ENCODE assay signal across 10 mouse cellular contexts in genomic region chr5:112427283-112427682, GRCm38 (mm10). TPM values are rescaled to one million over a fixed set of nuclear protein-coding genes. Genes with fewer than 3 reads are reported as not detected.
A peak's percentile ranks its signal among the peaks of the same experiment; 100 is the strongest.
DNase-seq lines count a peak whose midpoint lies in the region; ATAC-seq lines count a peak whose summit lies in the region.
"Had no signal": no experiment of that assay in that cellular context is flagged by ENCODE, and none has a peak within 500 bp of the region (broad histone marks: within the 10 kb centered on the region; RNA-seq: fewer than 3 reads in every experiment).

No protein-coding gene starts in this region.

- no peak overlapping the region for H3K9ac ChIP-seq in lung, embryonic 16.5 days (ENCODE audit: low read length)
- H3K9ac ChIP-seq: neural tube, embryonic 13.5 days had no signal

- H3K9me3 ChIP-seq in lung, embryonic 16.5 days (ENCODE audit: control insufficient read depth, low read length), result no peaks in the 10 kb centered on the region
- H3K9me3 ChIP-seq: neural tube, embryonic 13.5 days had no signal

- H3K4me3 ChIP-seq in lung, embryonic 16.5 days (ENCODE audit: low read length), result no peak overlapping the region
- H3K4me3 ChIP-seq: neural tube, embryonic 13.5 days had no signal

- peaks cover 6% of the 10 kb centered on the region for H3K27me3 ChIP-seq in lung, embryonic 16.5 days (ENCODE audit: control insufficient read depth, insufficient read depth, low read depth, low read length)

- no peak overlapping the region for H3K4me2 ChIP-seq in lung, embryonic 16.5 days (ENCODE audit: low read depth, low read length)
- H3K4me2 ChIP-seq: neural tube, embryonic 13.5 days had no signal

- no peaks in the 10 kb centered on the region for H3K36me3 ChIP-seq in lung, embryonic 16.5 days (ENCODE audit: control insufficient read depth, insufficient read depth, low read length)
- H3K36me3 ChIP-seq: neural tube, embryonic 13.5 days had no signal

- peak; percentile 48; the same call in 1 of the 2 replicates for ATAC-seq in lung, embryonic 16.5 days (ENCODE audit: low read depth)
- no peak for ATAC-seq in monocyte, adult 5-6 weeks (replicated peaks; ENCODE audit: insufficient number of reproducible peaks, low FRiP score, low TSS enrichment, poor library complexity, severe bottlenecking)

- H3K4me1 ChIP-seq in lung, embryonic 16.5 days (replicated peaks; ENCODE audit: control insufficient read depth, insufficient read depth, low read length), result no peaks in the 10 kb centered on the region

- H3K27ac ChIP-seq in lung, embryonic 16.5 days (ENCODE audit: low read length), result no peak overlapping the region
- H3K27ac ChIP-seq: neural tube, embryonic 13.5 days had no signal

- 29% methylated on average over 2 of the region's 2 CpGs for WGBS in lung, embryonic 16.5 days

- DNase-seq in right cerebral cortex, adult 18-20 months, result peak; percentile 63
- DNase-seq in right cerebral cortex, postnatal 25 days, result no peak
- peak; percentile 85 for DNase-seq in adrenal gland, postnatal 14 days
- peak; percentile 36 for DNase-seq in embryo, embryonic 11.5 days (ENCODE audit: low read depth, low spot score)
- peak; percentile 28 for DNase-seq in hindlimb bud, embryonic 11.5 days (ENCODE audit: extremely low spot score, low read depth, low spot score)
- peak; percentile 41 for DNase-seq in retina, postnatal 7 days (ENCODE audit: low read depth, low spot score)

RNA-seq across cellular contexts. Expression of gene Gm6588, which starts 21.9 kb away (rescaled TPM):
- not detected in 2 replicates for total RNA-seq in adrenal gland, postnatal 14 days (2021)
- not detected in 2 replicates for polyA plus RNA-seq in lung, embryonic 16.5 days (2015; fragmentation: Nextera tagmentation; extraction: Ambion mirVana)
- total RNA-seq in monocyte, adult 5-6 weeks (2017), result not detected in 3 replicates
- polyA plus RNA-seq: heart, embryonic 14.5 days had no signal

RNA-seq across cellular contexts. Expression of gene Asphd2, which starts 32.6 kb away (rescaled TPM):
- 1.3 and 4.4 TPM in 2 replicates for total RNA-seq in adrenal gland, postnatal 14 days (2021)
- polyA plus RNA-seq in lung, embryonic 16.5 days (2015; fragmentation: Nextera tagmentation; extraction: Ambion mirVana), result 1.7 and 1.9 TPM in 2 replicates
- not detected in 3 replicates for total RNA-seq in monocyte, adult 5-6 weeks (2017)
